Mouse (Mus musculus) hindbrain, embryonic 13.5 days (tissue): ENCODE results near the gene Slfn8. TPM values are rescaled to one million over a fixed set of nuclear protein-coding genes. Genes with fewer than 3 reads are reported as not detected.
"Not testable (repeated sequence)": the region's sequence is repeated elsewhere in the genome, so short reads cannot be mapped to it uniquely, and the experiment has no call there.

Source experiments
- ATAC-seq: fragments of 200-750 bp; cut with Nextera tagmentation; 2 replicates; pipeline ENCODE4 v1.8.0; 2017; ENCODE audit warnings: moderate TSS enrichment; ENCODE audit not compliant: low FRiP score
- H3K27ac ChIP-seq: fragments of 300-500 bp; sonication (generic); 2 replicates; pipeline ENCODE4 v1.5.1; 2015; ENCODE audit warnings: inconsistent platforms, mild to moderate bottlenecking, moderate library complexity
- H3K27me3 ChIP-seq: fragments of 300-500 bp; sonication (generic); 2 replicates; pipeline ENCODE4 v1.6.1; 2015; ENCODE audit warnings: mild to moderate bottlenecking, inconsistent platforms
- H3K36me3 ChIP-seq: fragments of 300-500 bp; sonication (generic); 2 replicates; pipeline ENCODE4 v1.6.1; 2015; ENCODE audit warnings: mild to moderate bottlenecking, inconsistent platforms
- H3K4me1 ChIP-seq: fragments of 300-500 bp; sonication (generic); replicated peaks from 2 replicates; pipeline ENCODE4 v1.6.1; 2015; ENCODE audit warnings: inconsistent platforms
- H3K4me2 ChIP-seq: fragments of 300-500 bp; sonication (generic); 2 replicates; pipeline ENCODE4 v1.6.1; 2015; ENCODE audit warnings: inconsistent platforms, mild to moderate bottlenecking, moderate library complexity
- H3K4me3 ChIP-seq: fragments of 300-500 bp; sonication (generic); 2 replicates; pipeline ENCODE4 v1.5.1; 2015; ENCODE audit warnings: mild to moderate bottlenecking, inconsistent platforms
- H3K9ac ChIP-seq: fragments of 300-500 bp; sonication (generic); 2 replicates; pipeline ENCODE4 v1.6.1; 2015; ENCODE audit warnings: mild to moderate bottlenecking, inconsistent platforms
- H3K9me3 ChIP-seq: fragments of 300-500 bp; sonication (generic); 2 replicates; pipeline ENCODE4 v1.6.1; 2016; ENCODE audit warnings: inconsistent platforms
- WGBS: fragments of 180-500 bp; shearing (Covaris S2); methylation state at CpG from one replicate; pipeline ENCODE4 v1.1.7; 2015; 5-methylcytosine and 5-hydroxymethylcytosine counted together
- polyA plus RNA-seq: library from polyadenylated mRNA; unstranded; fragments of >200 nt; fragmentation: Nextera tagmentation; extraction: Ambion mirVana; gene quantifications from 2 replicates; pipeline ENCODE4 v1.2.1, GENCODE M21; 2015

The Slfn8 gene
- polyA plus RNA-seq, 1 experiment from 2014 or later = 0.35 TPM

DNA sequence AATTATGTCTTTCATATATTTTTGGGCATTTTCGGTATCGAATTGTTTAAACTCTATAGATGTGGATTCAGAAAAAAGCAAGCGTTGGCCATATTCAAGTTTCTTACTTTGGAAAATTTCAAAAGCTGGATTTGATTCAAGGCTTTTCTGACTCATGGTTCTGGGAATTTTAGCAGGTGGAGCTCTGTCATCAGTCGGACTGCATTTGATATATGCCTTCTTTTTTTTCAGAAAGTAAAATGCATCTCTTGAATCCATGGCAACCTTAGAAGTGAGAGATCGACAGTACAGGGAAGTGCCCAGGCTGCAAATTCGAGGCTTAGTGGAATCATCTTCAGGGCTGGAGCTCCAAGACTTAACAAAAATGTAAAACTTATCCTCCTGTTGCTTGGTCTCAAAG lies 33.0 kb downstream of the Slfn8 start:
- Histone ChIP-seq H3K4me1 (peaks cover 8% of the 10 kb centered on the region), H3K9ac (no peak overlapping the region), H3K27ac (no peak overlapping the region), H3K36me3 (no peaks in the 10 kb centered on the region), H3K27me3 (peaks cover 15% of the 10 kb centered on the region), H3K4me2 (no peak overlapping the region), H3K4me3 (no peak overlapping the region), H3K9me3 (no peaks in the 10 kb centered on the region; the same call in 1 of the 2 replicates)
- no peak for ATAC-seq
- WGBS = 89% methylated on average over 6 of the region's 6 CpGs

DNA sequence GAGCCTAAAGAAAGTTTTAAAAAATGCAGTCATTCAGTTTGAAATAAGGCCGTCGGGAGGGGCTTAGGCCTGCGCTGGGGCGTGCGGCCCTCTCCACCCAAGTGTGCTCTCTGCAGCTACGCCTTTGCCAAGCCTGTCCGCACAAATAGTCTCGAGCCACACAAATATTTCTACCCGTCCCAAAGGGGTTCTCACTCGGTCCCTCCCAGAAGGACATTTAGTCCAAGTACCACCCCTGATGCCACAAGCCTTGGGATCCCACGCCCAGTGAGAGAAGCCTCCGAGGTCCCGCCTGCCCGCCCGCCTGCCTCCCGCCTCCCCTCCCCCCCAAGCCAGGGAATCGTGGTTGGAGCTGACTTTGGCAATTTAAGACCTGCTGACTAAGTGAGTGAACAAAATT lies 37.4 kb downstream of the Slfn8 start:
- 82% methylated on average over 17 of the region's 17 CpGs for WGBS
- Histone ChIP-seq H3K9me3 (no peaks in the 10 kb centered on the region; the same call in 1 of the 2 replicates), H3K36me3 (no peaks in the 10 kb centered on the region), H3K4me3 (no peak overlapping the region), H3K27ac (no peak overlapping the region), H3K4me1 (no peaks in the 10 kb centered on the region), H3K9ac (no peak overlapping the region), H3K27me3 (no peaks in the 10 kb centered on the region), H3K4me2 (no peak overlapping the region)
- ATAC-seq = no peak

DNA sequence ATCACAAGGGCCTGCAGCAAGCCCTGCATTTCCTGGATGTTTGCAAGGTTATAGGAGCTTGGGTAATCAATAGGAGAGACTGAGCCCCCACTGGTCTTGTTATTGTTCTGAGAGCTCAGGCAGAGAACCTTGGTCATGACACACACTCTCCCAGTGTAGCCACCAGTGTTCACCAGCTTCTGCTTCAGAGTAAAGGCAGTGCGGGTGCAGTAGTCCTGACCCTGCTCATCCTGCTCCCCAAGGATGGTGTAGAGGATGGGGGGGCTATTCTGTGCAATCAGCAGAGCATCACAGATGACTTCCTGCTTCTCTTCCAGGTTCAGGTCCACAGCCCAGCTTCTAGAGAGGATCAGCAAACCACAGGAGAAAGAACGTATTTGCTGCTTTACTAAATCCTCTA lies 38.2 kb downstream of the Slfn8 start:
- H3K4me3 ChIP-seq, H3K9me3 ChIP-seq, H3K4me2 ChIP-seq, H3K36me3 ChIP-seq, H3K27ac ChIP-seq, H3K27me3 ChIP-seq, H3K4me1 ChIP-seq, H3K9ac ChIP-seq, ATAC-seq: not testable (repeated sequence)
- 97% methylated on average over 2 of the region's 2 CpGs for WGBS

DNA sequence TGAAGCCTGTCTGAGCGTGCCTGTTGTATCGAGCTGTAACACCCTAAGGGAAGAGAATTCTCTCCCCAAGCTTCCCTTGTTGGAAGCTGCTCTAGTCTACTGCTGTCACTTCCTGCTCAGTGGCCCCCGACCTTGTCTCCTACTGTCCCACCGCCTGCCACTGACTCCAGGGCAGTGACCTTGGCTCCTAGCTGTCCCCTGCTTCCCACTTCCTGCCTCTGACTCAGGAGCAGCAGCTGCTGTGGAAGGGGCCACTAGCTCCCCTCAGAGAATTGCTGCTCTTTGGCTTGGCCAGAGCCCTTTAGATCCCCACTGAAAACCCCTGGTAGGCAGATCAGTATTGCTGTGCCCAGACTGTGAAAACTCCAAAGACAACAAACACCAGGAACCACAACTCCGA lies 46.7 kb downstream of the Slfn8 start:
- no peak overlapping the region for H3K27ac ChIP-seq
- H3K4me2 ChIP-seq = no peak overlapping the region
- H3K27me3 ChIP-seq = peaks cover 4% of the 10 kb centered on the region; the same call in 1 of the 2 replicates
- no peak overlapping the region for H3K4me3 ChIP-seq
- no peaks in the 10 kb centered on the region for H3K9me3 ChIP-seq
- H3K4me1 ChIP-seq = peaks cover 13% of the 10 kb centered on the region
- WGBS = 59% methylated on average over 5 of the region's 5 CpGs
- no peak overlapping the region for H3K9ac ChIP-seq
- ATAC-seq = no peak
- no peaks in the 10 kb centered on the region for H3K36me3 ChIP-seq

DNA sequence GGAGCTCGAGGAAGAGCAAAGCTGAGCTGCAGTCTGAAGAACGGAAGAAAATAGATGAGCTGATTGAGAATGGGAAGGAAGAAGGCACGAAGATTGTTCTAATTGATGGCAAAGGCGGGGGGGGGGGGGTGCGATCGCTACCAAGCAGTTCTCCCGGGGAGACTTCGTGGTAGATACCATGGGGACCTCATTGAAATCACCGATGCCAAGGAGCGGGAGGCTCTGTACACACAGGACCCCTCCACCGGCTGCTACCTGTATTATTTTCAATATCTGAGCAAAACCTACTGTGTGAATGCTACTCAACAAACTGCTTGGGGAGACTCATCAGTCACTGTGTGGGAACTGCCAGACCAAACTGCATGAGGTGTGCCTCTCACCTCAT lies 49.0 kb downstream of the Slfn8 start:
- no peak for ATAC-seq
- H3K4me1 ChIP-seq = peaks cover 13% of the 10 kb centered on the region
- 55% methylated on average over 11 of the region's 11 CpGs for WGBS
- H3K36me3 ChIP-seq = no peaks in the 10 kb centered on the region
- H3K4me3 ChIP-seq = peak overlapping the region; percentile 33
- H3K27ac ChIP-seq = peak overlapping the region; percentile 15; the same call in 1 of the 2 replicates
- no peaks in the 10 kb centered on the region for H3K9me3 ChIP-seq
- H3K9ac ChIP-seq = 0 out of 2 replicates have a peak overlapping the region, but pooled peaks have one; percentile 43
- H3K27me3 ChIP-seq = peaks cover 4% of the 10 kb centered on the region; the same call in 1 of the 2 replicates
- peak overlapping the region; percentile 54 for H3K4me2 ChIP-seq

GRCm38 (mm10) chr11:82970712-82971589 lies 49.7 kb downstream of the Slfn8 start:
- Histone ChIP-seq H3K27ac (peak overlapping the region; percentile 42; the same call in 1 of the 2 replicates), H3K36me3 (no peaks in the 10 kb centered on the region), H3K9ac (peak overlapping the region; percentile 62), H3K27me3 (peaks cover 4% of the 10 kb centered on the region; the same call in 1 of the 2 replicates), H3K9me3 (no peaks in the 10 kb centered on the region), H3K4me3 (peak overlapping the region; percentile 33), H3K4me2 (peak overlapping the region; percentile 54), H3K4me1 (peaks cover 13% of the 10 kb centered on the region)
- 9% methylated on average over 31 of the region's 31 CpGs for WGBS
- peak; percentile 59 for ATAC-seq

- Histone ChIP-seq H3K36me3 (no peaks in the 10 kb centered on the region), H3K4me2 (no peak overlapping the region), H3K4me1 (no peaks in the 10 kb centered on the region), H3K4me3 (no peak overlapping the region), H3K9me3 (no peaks in the 10 kb centered on the region), H3K27me3 (peaks cover 12% of the 10 kb centered on the region; the same call in 1 of the 2 replicates), H3K27ac (no peak overlapping the region), H3K9ac (no peak overlapping the region)
- 91% methylated on average over 8 of the region's 8 CpGs for WGBS
- no peak for ATAC-seq
Observed at GRCm38 (mm10) chr11:82962215-82962614, 58.4 kb downstream of the Slfn8 start.

DNA sequence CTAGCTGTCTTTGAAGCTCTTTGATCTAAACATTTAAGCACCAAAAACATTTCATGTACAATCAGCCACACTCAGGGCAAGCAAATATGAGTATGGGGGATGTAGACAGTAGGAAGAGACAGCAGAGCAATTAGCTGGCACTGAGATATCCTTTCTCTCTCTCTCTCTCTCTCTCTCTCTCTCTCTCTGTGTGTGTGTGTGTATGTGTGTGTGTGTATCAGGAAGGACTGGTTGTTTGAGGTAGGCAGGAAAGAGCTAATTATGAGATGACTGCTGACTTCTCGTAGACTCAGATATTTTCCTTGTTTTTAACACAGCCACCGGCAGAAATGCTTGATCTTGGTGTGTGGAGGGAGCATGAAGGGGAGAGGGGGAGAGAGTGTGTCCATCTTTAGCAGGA lies 58.9 kb downstream of the Slfn8 start:
- H3K27me3 ChIP-seq = peaks cover 12% of the 10 kb centered on the region; the same call in 1 of the 2 replicates
- H3K9me3 ChIP-seq = no peaks in the 10 kb centered on the region
- H3K36me3 ChIP-seq = no peaks in the 10 kb centered on the region
- no peak overlapping the region for H3K9ac ChIP-seq
- H3K4me2 ChIP-seq = no peak overlapping the region
- no peaks in the 10 kb centered on the region for H3K4me1 ChIP-seq
- no peak overlapping the region for H3K4me3 ChIP-seq
- no peak overlapping the region for H3K27ac ChIP-seq
- ATAC-seq = no peak
- WGBS = 87% methylated on average over 2 of the region's 2 CpGs

GRCm38 (mm10) chr11:82959613-82960012 lies 61.0 kb downstream of the Slfn8 start:
- Histone ChIP-seq H3K27me3 (peaks cover 21% of the 10 kb centered on the region; the same call in 1 of the 2 replicates), H3K36me3 (no peaks in the 10 kb centered on the region), H3K9me3 (no peaks in the 10 kb centered on the region), H3K27ac (no peak overlapping the region), H3K4me1 (no peaks in the 10 kb centered on the region), H3K9ac (no peak overlapping the region), H3K4me3 (no peak overlapping the region), H3K4me2 (no peak overlapping the region)
- WGBS = 22% methylated on average over 4 of the region's 4 CpGs
- no peak for ATAC-seq

DNA sequence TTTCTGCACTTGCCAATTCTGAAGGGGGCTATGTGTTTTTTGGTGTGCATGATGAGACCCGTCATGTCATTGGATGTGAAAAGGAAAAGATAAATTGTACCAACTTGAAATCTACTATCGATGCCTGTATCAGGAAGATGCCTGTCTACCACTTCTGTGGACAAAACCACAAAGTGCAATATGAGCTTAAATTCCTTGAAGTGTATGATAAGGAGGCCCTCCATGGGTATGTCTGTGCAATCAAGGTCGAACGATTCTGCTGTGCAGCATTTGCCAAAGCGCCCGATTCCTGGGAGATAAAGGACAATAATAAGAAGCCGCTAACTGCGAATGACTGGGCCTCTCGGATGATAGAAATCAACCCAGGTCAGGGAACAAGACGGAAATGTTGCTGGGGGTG lies 63.7 kb downstream of the Slfn8 start:
- H3K9me3 ChIP-seq = no peaks in the 10 kb centered on the region
- H3K4me1 ChIP-seq = 0 out of 2 replicates have a peak, but pooled peaks cover 2% of the 10 kb centered on the region
- ATAC-seq = no peak
- no peak overlapping the region for H3K9ac ChIP-seq
- 76% methylated on average over 10 of the region's 10 CpGs for WGBS
- peaks cover 48% of the 10 kb centered on the region for H3K27me3 ChIP-seq
- no peak overlapping the region for H3K27ac ChIP-seq
- H3K4me3 ChIP-seq = no peak overlapping the region
- no peak overlapping the region for H3K4me2 ChIP-seq
- no peaks in the 10 kb centered on the region for H3K36me3 ChIP-seq

DNA sequence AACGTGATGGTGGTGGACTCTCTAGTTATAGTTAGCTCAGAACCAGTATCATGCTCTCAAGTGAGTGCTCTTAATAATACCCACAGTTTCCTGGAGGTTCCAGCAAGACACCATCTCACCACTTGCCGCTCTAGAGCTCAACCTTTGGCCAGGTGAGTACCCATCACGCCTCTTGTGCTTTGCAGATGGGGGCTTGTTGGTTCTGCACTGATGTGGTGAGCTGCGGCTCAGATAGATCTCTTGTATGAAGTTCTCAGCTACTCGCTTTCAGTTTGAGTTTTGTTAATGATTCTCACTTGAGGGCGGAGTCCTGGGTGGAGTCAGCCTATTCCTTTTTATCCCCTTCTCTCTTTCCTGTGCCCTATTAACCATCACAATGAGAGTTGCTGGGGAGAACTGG lies 66.0 kb downstream of the Slfn8 start:
- no peak overlapping the region for H3K9ac ChIP-seq
- no peak for ATAC-seq
- peaks cover 9% of the 10 kb centered on the region; the same call in 1 of the 2 replicates for H3K4me1 ChIP-seq
- H3K27me3 ChIP-seq = peaks cover 58% of the 10 kb centered on the region
- H3K4me3 ChIP-seq = no peak overlapping the region
- H3K27ac ChIP-seq = no peak overlapping the region
- no peaks in the 10 kb centered on the region for H3K36me3 ChIP-seq
- whole genome bisulfite sequencing = 79% methylated on average over 6 of the region's 6 CpGs
- H3K4me2 ChIP-seq = no peak overlapping the region
- H3K9me3 ChIP-seq = no peaks in the 10 kb centered on the region

- Histone ChIP-seq H3K4me2 (no peak overlapping the region), H3K9me3 (no peaks in the 10 kb centered on the region), H3K27ac (no peak overlapping the region), H3K9ac (no peak overlapping the region), H3K27me3 (peaks cover 69% of the 10 kb centered on the region), H3K4me3 (no peak overlapping the region), H3K4me1 (peaks cover 9% of the 10 kb centered on the region; the same call in 1 of the 2 replicates), H3K36me3 (no peaks in the 10 kb centered on the region)
- 72% methylated on average over 9 of the region's 9 CpGs for WGBS
- no peak for ATAC-seq
Observed at GRCm38 (mm10) chr11:82952612-82953542, 67.7 kb downstream of the Slfn8 start.
